Mouse (Mus musculus): Measurements from ENCODE around the gene Olfr463.
A peak's percentile ranks its signal among the peaks of the same experiment; 100 is the strongest.
"Not testable (repeated sequence)": the region's sequence is repeated elsewhere in the genome, so short reads cannot be mapped to it uniquely, and the experiment has no call there.

The Olfr463 gene

GRCm38 (mm10) chr11:87897287-87897686 is at the start of gene Olfr463:
Gene Olfr463, minus strand, starts transcription at chr11:87897387.
- DNase-seq (ENCODE audit: low read depth), result no peak

GRCm38 (mm10) chr11:87935467-87935866 is 38.3 kb upstream of the Olfr463 start:
- no peak for DNase-seq (ENCODE audit: low read depth)

GRCm38 (mm10) chr11:87933731-87934130 is 36.5 kb upstream of the Olfr463 start:
- DNase-seq (ENCODE audit: low read depth), result no peak

- DNase-seq (ENCODE audit: low read depth), result no peak
These were observed 33.2 kb upstream of the Olfr463 start for GRCm38 (mm10) chr11:87930348-87930747.

GRCm38 (mm10) chr11:87920966-87921365 is 23.8 kb upstream of the Olfr463 start, which contains the start of gene Olfr464:
Gene Olfr464, minus strand, starts transcription at chr11:87920967.
- DNase-seq (ENCODE audit: low read depth), result peak; percentile 39

GRCm38 (mm10) chr11:87920301-87920700 is 23.1 kb upstream of the Olfr463 start:
- no peak for DNase-seq (ENCODE audit: low read depth)

GRCm38 (mm10) chr11:87916005-87916404 is 18.8 kb upstream of the Olfr463 start:
- DNase-seq (ENCODE audit: low read depth), result no peak

GRCm38 (mm10) chr11:87904331-87904730 is 7.1 kb upstream of the Olfr463 start:
- no peak for DNase-seq (ENCODE audit: low read depth)

DNA sequence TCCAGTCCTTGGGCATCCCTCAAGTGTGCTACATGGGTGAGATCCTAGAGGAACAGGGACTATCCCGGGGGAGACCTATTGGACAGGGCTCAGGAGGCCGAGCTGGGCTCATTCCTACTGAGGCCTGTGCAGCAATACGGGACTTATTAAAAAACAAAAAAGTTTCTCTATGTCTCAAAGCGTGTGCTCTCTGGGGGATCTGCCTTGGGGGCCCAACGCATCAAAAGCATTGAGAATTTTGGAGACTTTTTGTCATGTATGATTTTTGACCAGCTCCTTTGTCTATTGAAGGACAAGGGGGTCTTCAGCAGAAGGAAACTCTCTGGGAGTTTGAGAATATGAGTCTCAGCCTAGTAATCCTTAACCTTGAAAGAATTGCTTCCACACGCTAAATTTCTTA is 5.0 kb downstream of the Olfr463 start, which contains the start of gene Olfr462:
TSS of gene Olfr462 (minus strand) at position 101 of the 400 bp plus-strand sequence.
- no peak for DNase-seq (ENCODE audit: low read depth)

DNA sequence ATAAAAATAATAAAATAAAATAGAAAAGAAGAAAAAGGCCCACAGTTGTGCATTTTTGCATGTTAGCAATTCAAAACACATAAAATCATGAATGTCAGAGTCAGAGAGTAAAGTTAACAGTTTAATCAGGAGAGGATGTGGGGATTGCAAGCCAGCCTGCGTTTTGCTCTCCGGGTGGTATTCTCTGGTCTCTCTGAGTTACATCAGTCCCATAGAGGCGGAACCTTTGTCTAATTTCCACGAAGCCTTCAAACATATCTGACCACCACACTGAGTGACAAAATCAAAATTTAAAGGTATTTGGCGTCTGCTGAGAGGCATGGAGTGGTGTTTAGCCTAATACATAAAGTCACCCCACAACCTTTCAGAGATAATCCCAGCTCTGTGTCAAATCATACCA is 12.3 kb downstream of the Olfr463 start:
- no peak for DNase-seq (ENCODE audit: low read depth)

DNA sequence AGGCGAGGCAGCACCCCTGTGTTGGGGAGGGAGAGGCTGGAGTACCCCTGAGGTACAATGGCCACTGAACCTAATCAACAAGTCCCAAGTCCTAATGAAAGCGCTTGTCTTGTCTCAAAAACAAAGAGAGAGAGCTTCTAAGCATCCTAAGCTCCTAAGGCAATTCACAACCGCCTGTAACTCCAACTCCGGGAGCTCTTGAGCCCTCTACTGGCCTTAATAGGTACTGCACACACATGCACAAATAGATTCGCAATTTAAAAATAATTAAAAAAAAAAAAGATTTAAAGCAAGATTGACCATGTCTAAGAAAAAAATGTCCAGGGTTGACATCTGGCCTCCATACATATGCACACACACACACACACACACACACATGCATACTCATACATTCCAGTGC is 13.7 kb downstream of the Olfr463 start:
- DNase-seq (ENCODE audit: low read depth), result peak; percentile 58

GRCm38 (mm10) chr11:87881714-87882113 is 15.5 kb downstream of the Olfr463 start:
- no peak for DNase-seq (ENCODE audit: low read depth)

- no peak for DNase-seq (ENCODE audit: low read depth)
These were observed 17.4 kb downstream of the Olfr463 start for GRCm38 (mm10) chr11:87879826-87880225.

- DNase-seq (ENCODE audit: low read depth), result no peak
These were observed 21.8 kb downstream of the Olfr463 start, which contains the start of gene Epx for GRCm38 (mm10) chr11:87875436-87875835. Gene Epx, minus strand, starts transcription at chr11:87875536.

DNA sequence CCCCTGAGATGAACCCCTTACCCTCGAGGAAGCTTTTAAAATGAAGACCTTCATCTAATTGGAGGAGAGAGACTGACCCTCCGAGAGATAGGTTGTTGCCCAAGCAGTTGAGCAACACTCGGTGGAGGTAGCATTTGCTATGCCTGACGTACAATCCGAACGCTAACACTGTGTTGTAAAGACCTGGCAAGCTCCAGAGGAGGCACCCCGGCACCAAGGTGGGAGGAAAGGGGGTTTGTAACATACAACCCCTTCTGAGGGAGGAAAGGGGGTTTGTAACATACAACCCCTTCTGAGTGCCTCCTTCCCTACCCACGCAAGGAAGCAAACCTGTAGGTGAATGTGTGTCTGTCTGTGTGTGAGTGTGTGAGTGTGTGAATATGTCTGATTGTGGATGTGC is 25.4 kb downstream of the Olfr463 start:
- no peak for DNase-seq (ENCODE audit: low read depth)

GRCm38 (mm10) chr11:87870096-87870495 is 27.1 kb downstream of the Olfr463 start:
- no peak for DNase-seq (ENCODE audit: low read depth)

DNA sequence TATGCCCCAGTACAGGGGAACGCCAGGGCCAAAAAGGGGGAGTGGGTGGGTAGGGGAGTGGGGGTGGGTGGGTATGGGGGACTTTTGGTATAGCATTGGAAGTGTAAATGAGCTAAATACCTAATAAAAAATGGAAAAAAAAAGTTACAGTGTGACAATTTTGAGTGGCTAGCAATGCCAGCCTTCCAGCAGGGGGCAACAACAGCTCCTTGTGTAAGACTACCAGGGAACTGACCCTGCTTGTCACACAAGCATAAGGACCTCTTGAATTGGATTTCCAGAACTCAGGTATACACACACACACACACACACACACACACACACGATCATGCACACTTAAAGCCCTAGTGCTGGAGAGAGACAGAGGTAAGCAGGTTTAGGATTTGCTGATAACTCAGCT is 30.3 kb downstream of the Olfr463 start:
- DNase-seq (ENCODE audit: low read depth), result not testable (repeated sequence)

DNA sequence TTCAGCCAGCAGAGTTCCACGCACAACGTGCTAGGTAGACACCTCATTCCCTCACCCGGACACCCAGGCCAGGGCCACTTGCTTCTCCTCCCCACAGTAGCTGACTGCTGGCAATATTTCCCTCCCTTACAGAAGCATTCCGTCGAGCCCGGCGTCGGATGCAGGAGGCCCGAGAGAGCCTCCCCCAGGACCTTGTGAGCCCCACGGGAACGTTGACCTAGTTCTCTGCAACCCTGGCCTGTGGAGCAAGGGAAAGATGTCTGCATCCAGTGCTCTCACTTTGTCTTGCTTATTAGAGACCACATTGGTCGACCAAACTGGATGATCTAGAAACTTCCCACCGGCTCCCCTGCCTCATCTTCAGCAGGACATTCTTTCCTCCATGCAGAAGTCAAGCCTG is 34.4 kb downstream of the Olfr463 start:
- DNase-seq (ENCODE audit: low read depth), result no peak

- no peak for DNase-seq (ENCODE audit: low read depth)
These were observed 36.8 kb downstream of the Olfr463 start for GRCm38 (mm10) chr11:87860426-87860825.

- DNase-seq (ENCODE audit: low read depth), result no peak
These were observed 37.9 kb downstream of the Olfr463 start for GRCm38 (mm10) chr11:87859273-87859672.

- no peak for DNase-seq (ENCODE audit: low read depth)
These were observed 42.6 kb downstream of the Olfr463 start for GRCm38 (mm10) chr11:87854550-87854949.

GRCm38 (mm10) chr11:87853597-87853954 is 43.6 kb downstream of the Olfr463 start:
- no peak for DNase-seq (ENCODE audit: low read depth)

- peak; percentile 84 for DNase-seq (ENCODE audit: low read depth)
These were observed 44.2 kb downstream of the Olfr463 start, which contains the start of gene Mks1 for GRCm38 (mm10) chr11:87852690-87853596. Gene Mks1, plus strand, starts transcription at chr11:87853215.

- no peak for DNase-seq (ENCODE audit: low read depth)
These were observed 49.3 kb downstream of the Olfr463 start for GRCm38 (mm10) chr11:87847884-87848283.
